Mouse (Mus musculus): Measurements from ENCODE around the gene Tanc1.

Tanc1 gene

GRCm38 (mm10) chr2:59717746-59718294 lies 106.0 kb downstream of the Tanc1 start:
- H3K36me3 ChIP-seq (ENCODE audit: insufficient read depth, low read length) = peaks cover 31% of the 10 kb centered on the region
- H3K4me3 ChIP-seq (replicated peaks; ENCODE audit: low read length) = no peak overlapping the region
- TF ChIP-seq NANOG (IDR thresholded peaks at IDR 0.05; ENCODE audit: borderline replicate concordance, low read length) (no peak), POU5F1 (IDR thresholded peaks at IDR 0.05; ENCODE audit: borderline replicate concordance, low read length) (no peak), CTCF (conservative IDR thresholded peaks at IDR 0.05; ENCODE audit: low read length) (no peak)
- no peaks in the 10 kb centered on the region for H3K27me3 ChIP-seq (ENCODE audit: insufficient read depth, low read length)
- H3K9me3 ChIP-seq (ENCODE audit: low read length) = no peaks in the 10 kb centered on the region
- peaks cover 43% of the 10 kb centered on the region for H3K4me1 ChIP-seq (replicated peaks; ENCODE audit: low read depth, low read length)

- Histone ChIP-seq H3K27me3 (ENCODE audit: insufficient read depth, low read length) (no peaks in the 10 kb centered on the region), H3K36me3 (ENCODE audit: insufficient read depth, low read length) (peaks cover 31% of the 10 kb centered on the region), H3K4me3 (replicated peaks; ENCODE audit: low read length) (no peak overlapping the region), H3K4me1 (replicated peaks; ENCODE audit: low read depth, low read length) (peaks cover 49% of the 10 kb centered on the region), H3K9me3 (ENCODE audit: low read length) (no peaks in the 10 kb centered on the region)
- TF ChIP-seq CTCF (conservative IDR thresholded peaks at IDR 0.05; ENCODE audit: low read length) (no peak), NANOG (IDR thresholded peaks at IDR 0.05; ENCODE audit: borderline replicate concordance, low read length) (no peak), POU5F1 (IDR thresholded peaks at IDR 0.05; ENCODE audit: borderline replicate concordance, low read length) (no peak)
These were observed 107.0 kb downstream of the Tanc1 start for GRCm38 (mm10) chr2:59718601-59719416.

GRCm38 (mm10) chr2:59719831-59720230 lies 108.0 kb downstream of the Tanc1 start:
- TF ChIP-seq CTCF (conservative IDR thresholded peaks at IDR 0.05; ENCODE audit: low read length) (no peak), NANOG (IDR thresholded peaks at IDR 0.05; ENCODE audit: borderline replicate concordance, low read length) (no peak), POU5F1 (IDR thresholded peaks at IDR 0.05; ENCODE audit: borderline replicate concordance, low read length) (no peak)
- peaks cover 54% of the 10 kb centered on the region for H3K4me1 ChIP-seq (replicated peaks; ENCODE audit: low read depth, low read length)
- no peaks in the 10 kb centered on the region for H3K9me3 ChIP-seq (ENCODE audit: low read length)
- no peaks in the 10 kb centered on the region for H3K27me3 ChIP-seq (ENCODE audit: insufficient read depth, low read length)
- H3K4me3 ChIP-seq (replicated peaks; ENCODE audit: low read length) = no peak overlapping the region
- peaks cover 28% of the 10 kb centered on the region for H3K36me3 ChIP-seq (ENCODE audit: insufficient read depth, low read length)

GRCm38 (mm10) chr2:59721119-59721518 lies 109.3 kb downstream of the Tanc1 start:
- Histone ChIP-seq H3K27me3 (ENCODE audit: insufficient read depth, low read length) (no peaks in the 10 kb centered on the region), H3K36me3 (ENCODE audit: insufficient read depth, low read length) (peaks cover 37% of the 10 kb centered on the region), H3K4me1 (replicated peaks; ENCODE audit: low read depth, low read length) (peaks cover 54% of the 10 kb centered on the region), H3K4me3 (replicated peaks; ENCODE audit: low read length) (no peak overlapping the region), H3K9me3 (ENCODE audit: low read length) (no peaks in the 10 kb centered on the region)
- TF ChIP-seq CTCF (conservative IDR thresholded peaks at IDR 0.05; ENCODE audit: low read length) = no peak

- Histone ChIP-seq H3K4me1 (replicated peaks; ENCODE audit: low read depth, low read length) (peaks cover 54% of the 10 kb centered on the region), H3K4me3 (replicated peaks; ENCODE audit: low read length) (no peak overlapping the region), H3K36me3 (ENCODE audit: insufficient read depth, low read length) (peaks cover 39% of the 10 kb centered on the region), H3K9me3 (ENCODE audit: low read length) (no peaks in the 10 kb centered on the region), H3K27me3 (ENCODE audit: insufficient read depth, low read length) (no peaks in the 10 kb centered on the region)
- TF ChIP-seq NANOG (IDR thresholded peaks at IDR 0.05; ENCODE audit: borderline replicate concordance, low read length) (no peak), POU5F1 (IDR thresholded peaks at IDR 0.05; ENCODE audit: borderline replicate concordance, low read length) (no peak), CTCF (conservative IDR thresholded peaks at IDR 0.05; ENCODE audit: low read length) (no peak)
These were observed 109.9 kb downstream of the Tanc1 start for GRCm38 (mm10) chr2:59721758-59722157.

GRCm38 (mm10) chr2:59723311-59723710 lies 111.5 kb downstream of the Tanc1 start:
- Histone ChIP-seq H3K4me1 (replicated peaks; ENCODE audit: low read depth, low read length) (peaks cover 40% of the 10 kb centered on the region), H3K4me3 (replicated peaks; ENCODE audit: low read length) (no peak overlapping the region), H3K9me3 (ENCODE audit: low read length) (no peaks in the 10 kb centered on the region), H3K27me3 (ENCODE audit: insufficient read depth, low read length) (no peaks in the 10 kb centered on the region), H3K36me3 (ENCODE audit: insufficient read depth, low read length) (peaks cover 33% of the 10 kb centered on the region)
- TF ChIP-seq CTCF (conservative IDR thresholded peaks at IDR 0.05; ENCODE audit: low read length) = no peak
- TF ChIP-seq NANOG (IDR thresholded peaks at IDR 0.05; ENCODE audit: borderline replicate concordance, low read length) = no peak
- TF ChIP-seq POU5F1 (IDR thresholded peaks at IDR 0.05; ENCODE audit: borderline replicate concordance, low read length) = no peak

- H3K36me3 ChIP-seq (ENCODE audit: insufficient read depth, low read length) = peaks cover 31% of the 10 kb centered on the region
- peaks cover 31% of the 10 kb centered on the region for H3K4me1 ChIP-seq (replicated peaks; ENCODE audit: low read depth, low read length)
- H3K4me3 ChIP-seq (replicated peaks; ENCODE audit: low read length) = no peak overlapping the region
- no peaks in the 10 kb centered on the region for H3K27me3 ChIP-seq (ENCODE audit: insufficient read depth, low read length)
- TF ChIP-seq NANOG (IDR thresholded peaks at IDR 0.05; ENCODE audit: borderline replicate concordance, low read length) = no peak
- TF ChIP-seq CTCF (conservative IDR thresholded peaks at IDR 0.05; ENCODE audit: low read length) = no peak
- no peak for TF ChIP-seq POU5F1 (IDR thresholded peaks at IDR 0.05; ENCODE audit: borderline replicate concordance, low read length)
- no peaks in the 10 kb centered on the region for H3K9me3 ChIP-seq (ENCODE audit: low read length)
These were observed 113.8 kb downstream of the Tanc1 start for GRCm38 (mm10) chr2:59725518-59726185.

GRCm38 (mm10) chr2:59731831-59732230 lies 120.0 kb downstream of the Tanc1 start:
- TF ChIP-seq POU5F1 (IDR thresholded peaks at IDR 0.05; ENCODE audit: borderline replicate concordance, low read length) (no peak), CTCF (conservative IDR thresholded peaks at IDR 0.05; ENCODE audit: low read length) (no peak), NANOG (IDR thresholded peaks at IDR 0.05; ENCODE audit: borderline replicate concordance, low read length) (no peak)
- peaks cover 42% of the 10 kb centered on the region for H3K36me3 ChIP-seq (ENCODE audit: insufficient read depth, low read length)
- peaks cover 35% of the 10 kb centered on the region for H3K4me1 ChIP-seq (replicated peaks; ENCODE audit: low read depth, low read length)
- H3K4me3 ChIP-seq (replicated peaks; ENCODE audit: low read length) = no peak overlapping the region
- no peaks in the 10 kb centered on the region for H3K9me3 ChIP-seq (ENCODE audit: low read length)
- no peaks in the 10 kb centered on the region for H3K27me3 ChIP-seq (ENCODE audit: insufficient read depth, low read length)

Measured in E14TG2a.4 (cell line).